Mouse (Mus musculus): ENCODE measurements at regions not wholly inside any gene's neighbourhood (a gene's known extent, or its start where the extent isn't known, plus 50 kb on each side); places are given as distances from the start of the nearest gene placed in this dataset.

- no peak for TF ChIP-seq CTCF (IDR thresholded peaks at IDR 0.05)
- Histone ChIP-seq H3K27ac (no peak overlapping the region), H3K4me3 (no peak overlapping the region)
- DNase-seq (ENCODE audit: extremely low spot score in 1 of 2, low spot score in 2 of 2), result no peak
- intact Hi-C loops (cut with DNase I), result no loop called here
Measured at GRCm38 (mm10) chr4:56124515-56124914, 592.2 kb upstream of the Klf4 start.

GRCm38 (mm10) chr4:56122198-56122597 lies 589.9 kb upstream of the Klf4 start:
- no peak overlapping the region for H3K27ac ChIP-seq
- intact Hi-C loops (cut with DNase I), result no loop called here
- DNase-seq (ENCODE audit: extremely low spot score in 1 of 2, low spot score in 2 of 2), result no peak
- no peak for TF ChIP-seq CTCF (IDR thresholded peaks at IDR 0.05)
- no peak overlapping the region for H3K4me3 ChIP-seq

GRCm38 (mm10) chr4:56121664-56122063 lies 589.4 kb upstream of the Klf4 start:
- no peak for TF ChIP-seq CTCF (IDR thresholded peaks at IDR 0.05)
- Histone ChIP-seq H3K4me3 (no peak overlapping the region), H3K27ac (no peak overlapping the region)
- intact Hi-C loops (cut with DNase I), result no loop called here
- DNase-seq (ENCODE audit: extremely low spot score in 1 of 2, low spot score in 2 of 2), result no peak

GRCm38 (mm10) chr4:56120357-56120756 lies 588.1 kb upstream of the Klf4 start:
- no peak overlapping the region for H3K4me3 ChIP-seq
- TF ChIP-seq CTCF (IDR thresholded peaks at IDR 0.05), result no peak
- intact Hi-C loops (cut with DNase I), result no loop called here
- no peak for DNase-seq (ENCODE audit: extremely low spot score in 1 of 2, low spot score in 2 of 2)
- no peak overlapping the region for H3K27ac ChIP-seq

GRCm38 (mm10) chr4:56113701-56114196 lies 581.5 kb upstream of the Klf4 start:
- no peak for TF ChIP-seq CTCF (IDR thresholded peaks at IDR 0.05)
- DNase-seq (ENCODE audit: extremely low spot score in 1 of 2, low spot score in 2 of 2), result peak; percentile 27 to 28
- H3K27ac ChIP-seq, result peak overlapping the region; percentile 75
- H3K4me3 ChIP-seq, result no peak overlapping the region; the same call in 1 of the 2 replicates
- intact Hi-C loops (cut with DNase I), result no loop called here

GRCm38 (mm10) chr4:56112931-56113700 lies 580.9 kb upstream of the Klf4 start:
- no peak for DNase-seq (ENCODE audit: extremely low spot score in 1 of 2, low spot score in 2 of 2)
- no peak for TF ChIP-seq CTCF (IDR thresholded peaks at IDR 0.05)
- intact Hi-C loops (cut with DNase I), result no loop called here
- Histone ChIP-seq H3K4me3 (no peak overlapping the region), H3K27ac (peak overlapping the region; percentile 75)

GRCm38 (mm10) chr4:56106962-56107361 lies 574.7 kb upstream of the Klf4 start:
- Histone ChIP-seq H3K4me3 (no peak overlapping the region), H3K27ac (no peak overlapping the region)
- intact Hi-C loops (cut with DNase I), result no loop called here
- no peak for DNase-seq (ENCODE audit: extremely low spot score in 1 of 2, low spot score in 2 of 2)
- TF ChIP-seq CTCF (IDR thresholded peaks at IDR 0.05), result no peak

GRCm38 (mm10) chr4:56102314-56102713 lies 570.0 kb upstream of the Klf4 start:
- DNase-seq (ENCODE audit: extremely low spot score in 1 of 2, low spot score in 2 of 2), result no peak
- Histone ChIP-seq H3K4me3 (no peak overlapping the region), H3K27ac (no peak overlapping the region)
- intact Hi-C loops (cut with DNase I), result no loop called here
- no peak for TF ChIP-seq CTCF (IDR thresholded peaks at IDR 0.05)

- Histone ChIP-seq H3K27ac (no peak overlapping the region), H3K4me3 (no peak overlapping the region)
- no peak for DNase-seq (ENCODE audit: extremely low spot score in 1 of 2, low spot score in 2 of 2)
- no peak for TF ChIP-seq CTCF (IDR thresholded peaks at IDR 0.05)
- intact Hi-C loops (cut with DNase I), result no loop called here
Measured at GRCm38 (mm10) chr4:56090796-56091195, 558.5 kb upstream of the Klf4 start.

GRCm38 (mm10) chr4:56088701-56089100 lies 556.4 kb upstream of the Klf4 start:
- DNase-seq (ENCODE audit: extremely low spot score in 1 of 2, low spot score in 2 of 2), result no peak
- Histone ChIP-seq H3K27ac (no peak overlapping the region), H3K4me3 (no peak overlapping the region)
- no peak for TF ChIP-seq CTCF (IDR thresholded peaks at IDR 0.05)
- intact Hi-C loops (cut with DNase I), result no loop called here

- DNase-seq (ENCODE audit: extremely low spot score in 1 of 2, low spot score in 2 of 2), result no peak
- intact Hi-C loops (cut with DNase I), result no loop called here
- Histone ChIP-seq H3K27ac (no peak overlapping the region), H3K4me3 (no peak overlapping the region)
- no peak for TF ChIP-seq CTCF (IDR thresholded peaks at IDR 0.05)
Measured at GRCm38 (mm10) chr4:56086306-56086705, 554.0 kb upstream of the Klf4 start.

GRCm38 (mm10) chr4:56084205-56084604 lies 551.9 kb upstream of the Klf4 start:
- Histone ChIP-seq H3K27ac (no peak overlapping the region), H3K4me3 (no peak overlapping the region)
- no peak for DNase-seq (ENCODE audit: extremely low spot score in 1 of 2, low spot score in 2 of 2)
- TF ChIP-seq CTCF (IDR thresholded peaks at IDR 0.05), result no peak
- intact Hi-C loops (cut with DNase I), result no loop called here

GRCm38 (mm10) chr4:56082411-56082810 lies 550.1 kb upstream of the Klf4 start:
- no peak for DNase-seq (ENCODE audit: extremely low spot score in 1 of 2, low spot score in 2 of 2)
- no peak overlapping the region for H3K4me3 ChIP-seq
- no peak for TF ChIP-seq CTCF (IDR thresholded peaks at IDR 0.05)
- intact Hi-C loops (cut with DNase I), result no loop called here
- no peak overlapping the region for H3K27ac ChIP-seq
